Mouse (Mus musculus): ENCODE measurements at regions not wholly inside any gene's neighbourhood (a gene's known extent, or its start where the extent isn't known, plus 50 kb on each side); places are given as distances from the start of the nearest gene placed in this dataset.
A peak's percentile ranks its signal among the peaks of the same experiment; 100 is the strongest.
"Not testable (repeated sequence)": the region's sequence is repeated elsewhere in the genome, so short reads cannot be mapped to it uniquely, and the experiment has no call there.

GRCm38 (mm10) chr13:4935940-4936339, 327.0 kb upstream of the Akr1e1 start:
- DNase-seq (ENCODE audit: low spot score), result no peak

- no peak for DNase-seq (ENCODE audit: low spot score)
Measured at GRCm38 (mm10) chr13:4939849-4940248, 330.9 kb upstream of the Akr1e1 start.

- DNase-seq (ENCODE audit: low spot score), result not testable (repeated sequence)
Measured at GRCm38 (mm10) chr13:4942490-4942889, 333.5 kb upstream of the Akr1e1 start.

GRCm38 (mm10) chr13:4943046-4943445, 334.1 kb upstream of the Akr1e1 start:
- no peak for DNase-seq (ENCODE audit: low spot score)

- no peak for DNase-seq (ENCODE audit: low spot score)
Measured at GRCm38 (mm10) chr13:4955384-4955783, 346.4 kb upstream of the Akr1e1 start.

- no peak for DNase-seq (ENCODE audit: low spot score)
Measured at GRCm38 (mm10) chr13:4964824-4965223, 355.9 kb upstream of the Akr1e1 start.

- no peak for DNase-seq (ENCODE audit: low spot score)
Measured at GRCm38 (mm10) chr13:4970081-4970892, 361.3 kb upstream of the Akr1e1 start.

GRCm38 (mm10) chr13:4971472-4972067, 362.6 kb upstream of the Akr1e1 start:
- DNase-seq (ENCODE audit: low spot score), result no peak

- no peak for DNase-seq (ENCODE audit: low spot score)
Measured at GRCm38 (mm10) chr13:4992876-4993275, 383.9 kb upstream of the Akr1e1 start.

GRCm38 (mm10) chr13:5008296-5008695, 399.3 kb upstream of the Akr1e1 start:
- DNase-seq (ENCODE audit: low spot score), result no peak

GRCm38 (mm10) chr13:5022439-5022838, 413.5 kb upstream of the Akr1e1 start:
- no peak for DNase-seq (ENCODE audit: low spot score)

GRCm38 (mm10) chr13:5059859-5060258, 450.9 kb upstream of the Akr1e1 start:
- no peak for DNase-seq (ENCODE audit: low spot score)

- DNase-seq (ENCODE audit: low spot score), result no peak
Measured at GRCm38 (mm10) chr13:5060462-5060861, 451.5 kb upstream of the Akr1e1 start.

- no peak for DNase-seq (ENCODE audit: low spot score)
Measured at GRCm38 (mm10) chr13:5107454-5107853, 498.5 kb upstream of the Akr1e1 start.

- DNase-seq (ENCODE audit: low spot score), result no peak
Measured at GRCm38 (mm10) chr13:5154911-5155310, 545.9 kb upstream of the Akr1e1 start.

- no peak for DNase-seq (ENCODE audit: low spot score)
Measured at GRCm38 (mm10) chr13:5159765-5160684, 551.1 kb upstream of the Akr1e1 start.

- DNase-seq (ENCODE audit: low spot score), result no peak
Measured at GRCm38 (mm10) chr13:5166716-5167115, 557.7 kb upstream of the Akr1e1 start.

GRCm38 (mm10) chr13:5178996-5179395, 570.0 kb upstream of the Akr1e1 start:
- no peak for DNase-seq (ENCODE audit: low spot score)

GRCm38 (mm10) chr13:5179552-5179951, 570.6 kb upstream of the Akr1e1 start:
- DNase-seq (ENCODE audit: low spot score), result no peak

GRCm38 (mm10) chr13:5185237-5185800, 576.3 kb upstream of the Akr1e1 start:
- not testable (repeated sequence) for DNase-seq (ENCODE audit: low spot score)

GRCm38 (mm10) chr13:5202736-5203135, 593.8 kb upstream of the Akr1e1 start:
- no peak for DNase-seq (ENCODE audit: low spot score)

- peak; percentile 23 for DNase-seq (ENCODE audit: low spot score)
Measured at GRCm38 (mm10) chr13:5204143-5204542, 595.2 kb upstream of the Akr1e1 start.

Data from ovary, adult 18-20 months (tissue).